Mouse (Mus musculus): Measurements from ENCODE around the gene Lhx2. TPM values are rescaled to one million over a fixed set of nuclear protein-coding genes. Genes with fewer than 3 reads are reported as not detected.

Gene Lhx2
- polyA plus RNA-seq, 1 experiment from 2014 or later = 15.5 TPM

DNA sequence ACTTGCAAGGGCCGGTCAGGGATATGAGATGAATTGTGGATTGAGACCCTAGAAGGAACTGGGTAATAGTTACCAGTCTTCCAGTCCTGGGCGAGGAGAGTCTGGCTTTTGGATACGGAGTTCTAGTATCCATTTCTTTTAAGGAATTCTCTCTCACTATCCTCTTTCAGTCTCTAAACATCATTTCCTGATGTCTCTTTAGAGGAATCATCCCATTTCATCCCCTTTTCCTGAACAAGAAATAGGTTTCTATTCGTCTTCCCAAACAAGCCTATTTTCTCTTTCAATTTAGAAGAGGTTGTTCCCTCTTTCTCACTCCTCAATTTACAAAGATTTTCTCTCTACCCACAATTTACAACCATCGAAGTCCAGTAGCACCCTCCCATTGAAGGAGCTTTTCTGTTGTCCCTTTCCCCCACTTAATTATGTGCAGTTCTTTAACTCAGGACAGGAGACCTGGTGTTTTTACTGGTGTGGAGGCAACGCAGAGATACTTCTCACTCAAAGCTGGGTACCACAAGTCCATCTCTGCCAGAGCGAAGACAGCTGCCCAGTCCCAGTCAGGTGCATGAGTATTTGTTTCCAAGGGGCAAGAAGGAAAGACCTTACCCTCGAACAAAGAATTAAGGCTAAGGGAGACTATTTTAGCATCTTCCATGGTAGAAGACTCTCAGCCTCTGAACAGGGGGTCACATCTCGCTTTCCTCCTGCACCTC is 987 bp downstream of the Lhx2 start:
- no peaks in the 10 kb centered on the region for H3K36me3 ChIP-seq (replicated peaks; ENCODE audit: control insufficient read depth, insufficient read depth, low read depth, low read length)
- DNase-seq (ENCODE audit: low spot score) (peak; percentile 13), ATAC-seq (replicated peaks; ENCODE audit: insufficient number of reproducible peaks, low FRiP score, low TSS enrichment, low read depth) (no peak)
- no peaks in the 10 kb centered on the region for H3K9me3 ChIP-seq (replicated peaks; ENCODE audit: control insufficient read depth, low read length)
- H3K4me1 ChIP-seq (ENCODE audit: control insufficient read depth, insufficient read depth, low read length) = peaks cover 6% of the 10 kb centered on the region
- H3K9ac ChIP-seq (replicated peaks; ENCODE audit: low read length) = peak overlapping the region; percentile 50; the same call in 1 of the 2 replicates
- no peak overlapping the region for H3K27ac ChIP-seq (replicated peaks; ENCODE audit: low read depth, low read length)
- 1% methylated on average over 9 of the region's 9 CpGs for WGBS
- H3K27me3 ChIP-seq (ENCODE audit: control insufficient read depth, insufficient read depth, low read length) = peaks cover 85% of the 10 kb centered on the region
- H3K4me2 ChIP-seq (ENCODE audit: low read depth, low read length) = peak overlapping the region; percentile 76
- peak overlapping the region; percentile 38 for H3K4me3 ChIP-seq (ENCODE audit: low read depth, low read length)

DNA sequence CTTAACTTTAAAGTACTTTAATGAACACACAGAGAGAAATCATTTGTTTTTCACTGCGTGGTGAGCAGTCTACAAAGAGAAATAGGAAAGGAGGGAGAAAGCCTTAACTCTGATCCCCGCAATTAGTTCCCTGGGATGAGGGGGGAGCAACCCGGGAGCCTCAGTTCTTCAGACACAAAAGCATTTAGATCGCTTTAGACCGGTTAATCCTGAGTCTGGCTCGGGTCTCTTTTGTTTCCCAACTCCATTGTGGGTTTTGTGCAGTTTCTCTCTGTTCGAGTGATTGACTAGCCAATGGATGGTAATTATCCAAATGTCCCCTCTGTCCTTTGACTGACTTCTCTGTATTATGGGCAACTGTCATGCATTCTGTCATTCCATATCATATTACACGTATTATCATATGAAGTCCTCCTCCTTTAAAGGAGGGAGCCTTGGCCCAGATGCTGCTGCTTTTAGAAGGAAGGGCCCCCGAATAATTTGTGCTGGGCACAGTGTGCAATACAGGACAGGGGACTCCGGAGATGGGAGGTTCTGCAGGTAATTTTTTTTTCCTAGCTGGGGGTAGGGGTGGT is 1.6 kb downstream of the Lhx2 start:
- no peak overlapping the region for H3K4me3 ChIP-seq (ENCODE audit: low read depth, low read length)
- H3K4me2 ChIP-seq (ENCODE audit: low read depth, low read length) = no peak overlapping the region
- no peak overlapping the region for H3K27ac ChIP-seq (replicated peaks; ENCODE audit: low read depth, low read length)
- H3K36me3 ChIP-seq (replicated peaks; ENCODE audit: control insufficient read depth, insufficient read depth, low read depth, low read length) = no peaks in the 10 kb centered on the region
- H3K9ac ChIP-seq (replicated peaks; ENCODE audit: low read length) = no peak overlapping the region
- ATAC-seq (replicated peaks; ENCODE audit: insufficient number of reproducible peaks, low FRiP score, low TSS enrichment, low read depth) (peak; percentile 18; the same call in 1 of the 2 replicates), DNase-seq (ENCODE audit: low spot score) (peak; percentile 43)
- under 1% methylated on average over 10 of the region's 10 CpGs for WGBS
- H3K27me3 ChIP-seq (ENCODE audit: control insufficient read depth, insufficient read depth, low read length) = peaks cover 85% of the 10 kb centered on the region
- H3K9me3 ChIP-seq (replicated peaks; ENCODE audit: control insufficient read depth, low read length) = no peaks in the 10 kb centered on the region
- peaks cover 6% of the 10 kb centered on the region for H3K4me1 ChIP-seq (ENCODE audit: control insufficient read depth, insufficient read depth, low read length)

DNA sequence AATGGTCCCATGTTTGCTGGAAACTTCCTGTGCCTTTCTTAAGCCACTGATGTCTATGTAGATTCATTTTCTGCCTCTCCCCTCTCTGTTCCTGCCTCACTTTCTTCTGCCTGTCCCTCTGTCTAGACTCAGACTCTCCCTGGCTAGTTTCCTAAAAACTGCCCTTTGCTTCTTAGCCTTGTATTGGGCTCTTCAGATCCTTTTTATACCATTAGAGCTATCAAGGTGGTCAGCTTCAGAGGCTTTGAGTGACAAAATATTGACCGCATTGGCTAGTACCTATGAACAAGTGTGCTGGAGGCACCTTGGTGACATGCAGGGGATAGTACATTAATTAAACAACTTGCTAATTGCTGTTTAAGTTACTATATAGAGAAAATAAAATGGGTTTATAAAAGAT is 4.5 kb downstream of the Lhx2 start:
- no peak for ATAC-seq (replicated peaks; ENCODE audit: insufficient number of reproducible peaks, low FRiP score, low TSS enrichment, low read depth)
- H3K27ac ChIP-seq (replicated peaks; ENCODE audit: low read depth, low read length) = no peak overlapping the region
- H3K9me3 ChIP-seq (replicated peaks; ENCODE audit: control insufficient read depth, low read length) = no peaks in the 10 kb centered on the region
- H3K4me2 ChIP-seq (ENCODE audit: low read depth, low read length) = no peak overlapping the region
- H3K4me1 ChIP-seq (ENCODE audit: control insufficient read depth, insufficient read depth, low read length) = peaks cover 8% of the 10 kb centered on the region
- no peak for DNase-seq (ENCODE audit: low spot score)
- H3K36me3 ChIP-seq (replicated peaks; ENCODE audit: control insufficient read depth, insufficient read depth, low read depth, low read length) = no peaks in the 10 kb centered on the region
- 16% methylated on average over 1 of the region's 1 CpGs for WGBS
- H3K27me3 ChIP-seq (ENCODE audit: control insufficient read depth, insufficient read depth, low read length) = peaks cover 88% of the 10 kb centered on the region
- H3K9ac ChIP-seq (replicated peaks; ENCODE audit: low read length) = no peak overlapping the region
- H3K4me3 ChIP-seq (ENCODE audit: low read depth, low read length) = no peak overlapping the region

DNA sequence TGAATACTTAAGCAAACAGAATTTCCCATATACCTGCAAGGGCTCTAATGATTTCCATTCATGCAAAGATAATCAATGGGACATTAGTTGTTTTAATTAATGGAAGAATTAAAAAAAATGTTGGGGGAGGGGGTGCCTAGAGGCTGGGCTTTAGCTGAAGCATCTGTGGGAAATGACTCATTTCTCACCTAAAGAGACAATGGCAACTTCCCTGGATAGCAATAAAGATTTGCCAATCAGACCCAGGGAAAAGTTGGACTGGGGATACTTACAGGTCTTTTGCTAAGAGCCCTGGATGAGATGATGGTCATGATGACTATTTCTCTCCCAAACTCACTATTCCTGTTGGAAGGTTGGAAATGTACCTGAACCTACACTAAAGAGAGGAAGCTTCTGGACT is 5.6 kb downstream of the Lhx2 start:
- no peak overlapping the region for H3K4me2 ChIP-seq (ENCODE audit: low read depth, low read length)
- no peak for ATAC-seq (replicated peaks; ENCODE audit: insufficient number of reproducible peaks, low FRiP score, low TSS enrichment, low read depth)
- H3K36me3 ChIP-seq (replicated peaks; ENCODE audit: control insufficient read depth, insufficient read depth, low read depth, low read length) = no peaks in the 10 kb centered on the region
- H3K4me3 ChIP-seq (ENCODE audit: low read depth, low read length) = no peak overlapping the region
- H3K4me1 ChIP-seq (ENCODE audit: control insufficient read depth, insufficient read depth, low read length) = peaks cover 4% of the 10 kb centered on the region; the same call in 1 of the 2 replicates
- peaks cover 87% of the 10 kb centered on the region for H3K27me3 ChIP-seq (ENCODE audit: control insufficient read depth, insufficient read depth, low read length)
- no peak overlapping the region for H3K9ac ChIP-seq (replicated peaks; ENCODE audit: low read length)
- no peak for DNase-seq (ENCODE audit: low spot score)
- no peaks in the 10 kb centered on the region for H3K9me3 ChIP-seq (replicated peaks; ENCODE audit: control insufficient read depth, low read length)
- H3K27ac ChIP-seq (replicated peaks; ENCODE audit: low read depth, low read length) = no peak overlapping the region

DNA sequence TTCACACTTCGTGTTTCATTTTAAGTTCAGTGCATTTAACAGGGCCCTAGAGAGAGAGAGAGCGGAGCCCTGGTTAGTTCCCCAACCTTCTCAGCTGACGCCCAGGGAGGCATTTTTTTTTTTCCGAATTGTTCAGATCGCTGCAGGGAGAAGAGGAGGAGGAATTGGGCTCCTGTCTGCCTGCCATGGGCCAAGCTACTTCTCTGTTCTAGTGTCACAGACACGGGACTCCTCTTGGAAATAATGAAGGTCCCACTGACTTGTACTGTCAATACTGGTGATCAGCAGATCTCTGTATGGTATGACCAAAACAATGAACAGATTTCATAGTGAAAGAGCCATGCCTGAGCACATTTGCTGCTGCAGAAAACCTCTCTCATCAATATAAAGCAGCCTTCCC is 7.3 kb downstream of the Lhx2 start:
- Histone ChIP-seq H3K27me3 (ENCODE audit: control insufficient read depth, insufficient read depth, low read length) (peaks cover 78% of the 10 kb centered on the region), H3K9me3 (replicated peaks; ENCODE audit: control insufficient read depth, low read length) (no peaks in the 10 kb centered on the region), H3K4me1 (ENCODE audit: control insufficient read depth, insufficient read depth, low read length) (peaks cover 4% of the 10 kb centered on the region; the same call in 1 of the 2 replicates), H3K27ac (replicated peaks; ENCODE audit: low read depth, low read length) (no peak overlapping the region), H3K36me3 (replicated peaks; ENCODE audit: control insufficient read depth, insufficient read depth, low read depth, low read length) (no peaks in the 10 kb centered on the region), H3K9ac (replicated peaks; ENCODE audit: low read length) (no peak overlapping the region), H3K4me3 (ENCODE audit: low read depth, low read length) (no peak overlapping the region), H3K4me2 (ENCODE audit: low read depth, low read length) (no peak overlapping the region)
- WGBS = 3% methylated on average over 6 of the region's 6 CpGs
- ATAC-seq (replicated peaks; ENCODE audit: insufficient number of reproducible peaks, low FRiP score, low TSS enrichment, low read depth) = no peak
- peak; percentile 13 for DNase-seq (ENCODE audit: low spot score)

DNA sequence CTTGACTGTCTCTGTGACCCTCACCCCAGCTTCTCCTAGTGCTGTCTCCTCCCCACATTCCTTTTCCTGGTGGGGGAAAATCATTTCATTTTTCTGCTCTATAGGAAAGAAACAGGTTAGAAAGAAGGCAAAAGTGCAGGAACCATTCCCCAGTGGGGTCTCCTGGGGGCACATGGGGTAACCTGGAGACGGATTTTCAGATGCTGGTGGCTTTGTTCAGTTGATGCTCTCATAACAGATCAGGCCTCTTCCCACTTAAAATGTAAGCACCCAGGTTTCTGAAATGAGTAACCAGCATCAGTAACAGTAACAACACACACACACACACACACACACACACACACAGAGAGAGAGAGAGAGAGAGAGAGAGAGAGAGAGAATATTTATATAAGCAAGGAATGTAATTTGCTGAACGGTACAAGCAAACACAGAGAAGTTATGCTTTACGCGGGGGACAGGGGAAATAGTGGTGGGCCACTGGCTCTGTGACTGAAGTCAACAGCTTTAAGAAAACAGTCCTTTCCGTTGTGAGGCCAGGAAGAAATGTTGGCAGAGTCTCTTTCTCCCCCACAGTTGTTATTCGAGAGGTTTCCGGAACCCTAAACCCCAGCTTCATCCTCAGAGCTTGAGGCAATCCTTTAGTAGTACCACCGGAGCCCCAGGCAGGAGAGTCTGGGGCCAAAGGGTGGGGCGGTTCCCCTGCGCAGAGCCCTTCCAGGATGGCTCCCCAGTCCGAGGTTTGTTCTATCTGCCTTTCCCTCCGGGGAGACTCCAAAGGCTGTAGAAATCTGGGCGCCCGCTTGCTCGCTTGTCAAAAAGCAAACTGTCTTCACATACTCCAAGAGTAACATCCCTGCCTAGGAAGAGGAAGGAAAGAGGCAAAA is 8.0 kb downstream of the Lhx2 start:
- peak overlapping the region; percentile 31 for H3K4me3 ChIP-seq (ENCODE audit: low read depth, low read length)
- H3K36me3 ChIP-seq (replicated peaks; ENCODE audit: control insufficient read depth, insufficient read depth, low read depth, low read length) = no peaks in the 10 kb centered on the region
- ATAC-seq (replicated peaks; ENCODE audit: insufficient number of reproducible peaks, low FRiP score, low TSS enrichment, low read depth) (no peak), DNase-seq (ENCODE audit: low spot score) (peak; percentile 15)
- H3K4me1 ChIP-seq (ENCODE audit: control insufficient read depth, insufficient read depth, low read length) = peaks cover 4% of the 10 kb centered on the region; the same call in 1 of the 2 replicates
- under 1% methylated on average over 15 of the region's 15 CpGs for WGBS
- H3K9ac ChIP-seq (replicated peaks; ENCODE audit: low read length) = no peak overlapping the region
- peak overlapping the region; percentile 22 for H3K4me2 ChIP-seq (ENCODE audit: low read depth, low read length)
- no peak overlapping the region for H3K27ac ChIP-seq (replicated peaks; ENCODE audit: low read depth, low read length)
- peaks cover 81% of the 10 kb centered on the region for H3K27me3 ChIP-seq (ENCODE audit: control insufficient read depth, insufficient read depth, low read length)
- no peaks in the 10 kb centered on the region for H3K9me3 ChIP-seq (replicated peaks; ENCODE audit: control insufficient read depth, low read length)

DNA sequence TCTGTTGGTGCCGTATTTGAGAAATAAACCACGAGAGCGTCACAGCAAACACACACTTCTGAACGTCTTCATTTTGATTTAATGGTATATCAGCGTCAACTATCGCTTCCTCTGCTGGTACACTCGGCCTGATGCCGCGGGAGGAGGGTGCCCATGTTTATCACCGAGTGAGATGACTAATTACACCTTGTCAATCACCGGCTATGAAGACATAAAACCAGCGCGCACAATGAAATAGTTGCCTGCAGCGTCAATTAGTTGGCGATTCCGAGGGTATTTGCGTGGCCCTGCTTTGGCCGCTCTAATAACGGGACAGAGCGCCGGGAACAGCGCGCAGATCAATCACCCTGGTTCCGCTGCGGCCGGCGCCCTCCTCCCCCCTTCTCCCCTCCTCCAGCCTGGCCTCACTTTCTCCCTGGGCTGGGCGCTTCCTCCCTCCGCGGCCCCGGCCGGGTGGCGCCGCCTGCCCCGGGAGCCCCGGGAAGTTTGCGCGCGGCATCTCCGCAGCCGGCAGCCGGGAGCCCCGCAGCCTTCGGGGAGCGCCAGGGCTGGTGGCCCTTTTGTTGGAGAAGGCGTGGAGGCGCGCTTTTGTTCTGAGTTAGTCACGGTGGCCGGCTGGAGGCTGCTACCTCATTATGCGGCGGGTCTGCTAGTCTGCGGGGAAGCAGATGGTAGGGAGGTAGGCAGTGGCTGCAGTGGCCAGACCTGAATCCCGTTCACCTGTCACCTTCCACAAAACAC is 8.9 kb downstream of the Lhx2 start:
- Histone ChIP-seq H3K27me3 (ENCODE audit: control insufficient read depth, insufficient read depth, low read length) (peaks cover 83% of the 10 kb centered on the region), H3K27ac (replicated peaks; ENCODE audit: low read depth, low read length) (no peak overlapping the region), H3K9ac (replicated peaks; ENCODE audit: low read length) (peak overlapping the region; percentile 55), H3K4me3 (ENCODE audit: low read depth, low read length) (peak overlapping the region; percentile 31), H3K4me1 (ENCODE audit: control insufficient read depth, insufficient read depth, low read length) (peaks cover 4% of the 10 kb centered on the region; the same call in 1 of the 2 replicates), H3K9me3 (replicated peaks; ENCODE audit: control insufficient read depth, low read length) (no peaks in the 10 kb centered on the region), H3K36me3 (replicated peaks; ENCODE audit: control insufficient read depth, insufficient read depth, low read depth, low read length) (no peaks in the 10 kb centered on the region), H3K4me2 (ENCODE audit: low read depth, low read length) (peak overlapping the region; percentile 52)
- under 1% methylated on average over 54 of the region's 54 CpGs for WGBS
- ATAC-seq (replicated peaks; ENCODE audit: insufficient number of reproducible peaks, low FRiP score, low TSS enrichment, low read depth) = 0 out of 2 replicates have a peak, but pooled peaks have one; percentile 2
- DNase-seq (ENCODE audit: low spot score) = peak; percentile 60
